Mouse (Mus musculus) heart, adult 2 months (tissue): ENCODE measurements at regions not wholly inside any gene's neighbourhood (a gene's known extent, or its start where the extent isn't known, plus 50 kb on each side); places are given as distances from the start of the nearest gene placed in this dataset.

Source experiments
- CTCF ChIP-seq: fragments of 200-600 bp; IDR thresholded peaks from 2 replicates; pipeline ENCODE4 v1.8.1; 2022; ENCODE audit warnings: antibody characterized with exemption, mild to moderate bottlenecking, moderate library complexity
- EP300 ChIP-seq: fragments of 200-500 bp; IDR thresholded peaks from 2 replicates; pipeline ENCODE4 v1.6.1; 2011; ENCODE audit warnings: low read depth, low read length, control low read depth; ENCODE audit not compliant: insufficient read depth
- POLR2A ChIP-seq: fragments of 200-500 bp; IDR thresholded peaks from 2 replicates; pipeline ENCODE4 v1.6.1; 2011; ENCODE audit warnings: mild to moderate bottlenecking, low read depth, low read length, control low read depth; ENCODE audit not compliant: insufficient read depth

- no peak for TF ChIP-seq EP300
- TF ChIP-seq POLR2A: no peak
- TF ChIP-seq CTCF: no peak
Measured at GRCm38 (mm10) chr1:82066291-82066690, 166.6 kb upstream of the Gm9747 start.
